Mouse (Mus musculus): ENCODE measurements at regions not wholly inside any gene's neighbourhood (a gene's known extent, or its start where the extent isn't known, plus 50 kb on each side); places are given as distances from the start of the nearest gene placed in this dataset.

DNA sequence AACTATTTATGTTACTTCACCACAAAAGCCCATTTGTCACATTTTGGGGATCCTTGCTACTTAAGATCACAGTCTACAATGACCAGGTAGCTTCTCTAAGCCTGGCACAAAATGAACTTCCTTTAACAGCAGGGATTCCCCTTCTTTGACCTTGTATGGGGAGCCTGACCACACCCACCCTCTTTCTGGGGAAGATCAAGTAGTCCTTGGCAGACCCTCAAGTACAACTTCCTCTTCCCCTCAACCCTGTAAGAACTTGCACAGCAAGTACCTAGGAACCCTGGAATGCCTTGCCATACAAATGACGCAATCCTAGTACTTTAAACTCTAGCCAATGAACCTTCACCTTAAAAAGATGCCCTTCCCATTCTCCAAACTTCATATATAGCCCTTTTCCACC, 695.4 kb upstream of the Lrrn3 start:
- no peak for TF ChIP-seq POLR2A (IDR thresholded peaks at IDR 0.05; ENCODE audit: control insufficient read depth, low read depth, low read length)
- TF ChIP-seq CTCF (IDR thresholded peaks at IDR 0.05; ENCODE audit: control insufficient read depth, insufficient read depth, insufficient replicate concordance, low read depth, low read length), result no peak

Measured in testis, adult 2 months (tissue).